Mouse (Mus musculus) Patski (cell line): ENCODE measurements at regions not wholly inside any gene's neighbourhood (a gene's known extent, or its start where the extent isn't known, plus 50 kb on each side); places are given as distances from the start of the nearest gene placed in this dataset.
A peak's percentile ranks its signal among the peaks of the same experiment; 100 is the strongest.
"Not testable (repeated sequence)": the region's sequence is repeated elsewhere in the genome, so short reads cannot be mapped to it uniquely, and the experiment has no call there.

Experiments used
- ATAC-seq: fragments of 100-300 bp; one replicate; pipeline ENCODE4 v1.8.0; 2021
- CTCF ChIA-PET: fragments of 350-600 bp; sonication (Branson Sonifier 250); formaldehyde crosslinking; loops from one replicate; lab custom pipeline; 2022; ENCODE audit warnings: inconsistent platforms; lab: Charles Lee
- POLR2A ChIA-PET: fragments of 350-600 bp; sonication (Branson Sonifier 250); formaldehyde crosslinking; loops from one replicate; lab custom pipeline; 2022; ENCODE audit warnings: antibody characterized with exemption, inconsistent platforms; lab: Charles Lee
- DNase-seq: peaks from one replicate; pipeline ENCODE4 v3.0.0-alpha.2; 2011; ENCODE audit warnings: low read depth, low spot score
- H3K27me3 ChIP-seq: fragments of 371-371 bp; one replicate; pipeline ENCODE4 v1.5.1; 2021
- CTCF ChIP-seq: fragments of 100-300 bp; IDR thresholded peaks from one replicate; pipeline ENCODE4 v1.5.1; 2021
- in situ Hi-C: fragments of 300-500 bp; cut with MboI; formaldehyde crosslinking; loops from 3 replicates; pipeline ENCODE4 v1.11.1; 2018; ENCODE audit warnings: low pct_unique_long_range_greater_than_20kb, mixed read lengths

GRCm38 (mm10) chr12:3188734-3189275 is 121.0 kb downstream of the Rab10 start:
- TF ChIP-seq CTCF = peak; percentile 41
- DNase-seq, POLR2A ChIA-PET, H3K27me3 ChIP-seq, in situ Hi-C loops, CTCF ChIA-PET: not testable (repeated sequence)
- ATAC-seq = peak; percentile 98

GRCm38 (mm10) chr12:3188137-3188536 is 121.6 kb downstream of the Rab10 start:
- ChIA-PET POLR2A (no interaction called here), CTCF (no interaction called here)

GRCm38 (mm10) chr12:3173325-3173724 is 136.4 kb downstream of the Rab10 start:
- no peak for TF ChIP-seq CTCF
- no peaks in the 10 kb centered on the region for H3K27me3 ChIP-seq
- ChIA-PET POLR2A (no interaction called here), CTCF (no interaction called here)
- no peak for ATAC-seq
- DNase-seq = no peak
- in situ Hi-C loops = no loop called here

More at GRCm38 (mm10) chr12:3188137-3188536, 121.6 kb downstream of the Rab10 start:
- no peak for DNase-seq
- TF ChIP-seq CTCF = no peak
- no peak for ATAC-seq
- no peaks in the 10 kb centered on the region for H3K27me3 ChIP-seq
- in situ Hi-C loops = no loop called here

- POLR2A ChIA-PET = interaction anchor here (0.7 kb wide), 1 partner anchor 8 kb away, joined by 3 read pairs; no protein-coding TSS in a partner anchor
- DNase-seq (peak; percentile 37), ATAC-seq (peak; percentile 88)
- CTCF ChIA-PET, H3K27me3 ChIP-seq, in situ Hi-C loops: not testable (repeated sequence)
Measured at GRCm38 (mm10) chr12:3169705-3170287, 140.0 kb downstream of the Rab10 start.

GRCm38 (mm10) chr12:3161666-3162065 is 148.1 kb downstream of the Rab10 start:
- ChIA-PET POLR2A (interaction anchor here (0.5 kb wide), 1 partner anchor 9 kb away, joined by 3 read pairs; no protein-coding TSS in a partner anchor), CTCF (interaction anchor here (1.3 kb wide), 1 partner anchor 11 kb away, joined by 3 read pairs; no protein-coding TSS in a partner anchor)
- H3K27me3 ChIP-seq, DNase-seq, ATAC-seq, in situ Hi-C loops: not testable (repeated sequence)

GRCm38 (mm10) chr12:3158771-3159170 is 151.0 kb downstream of the Rab10 start:
- POLR2A ChIA-PET, in situ Hi-C loops: not testable (repeated sequence)

GRCm38 (mm10) chr12:3153705-3154104 is 156.1 kb downstream of the Rab10 start:
- in situ Hi-C loops, H3K27me3 ChIP-seq, ATAC-seq, CTCF ChIA-PET, DNase-seq, POLR2A ChIA-PET: not testable (repeated sequence)

More at GRCm38 (mm10) chr12:3158771-3159170, 151.0 kb downstream of the Rab10 start:
- DNase-seq, CTCF ChIA-PET, H3K27me3 ChIP-seq, ATAC-seq: not testable (repeated sequence)

GRCm38 (mm10) chr12:3132553-3132952 is 177.2 kb downstream of the Rab10 start:
- ATAC-seq, CTCF ChIA-PET, POLR2A ChIA-PET: not testable (repeated sequence)

GRCm38 (mm10) chr12:3131149-3131751 is 178.5 kb downstream of the Rab10 start:
- CTCF ChIA-PET, in situ Hi-C loops, POLR2A ChIA-PET, DNase-seq, H3K27me3 ChIP-seq, ATAC-seq: not testable (repeated sequence)

More at GRCm38 (mm10) chr12:3132553-3132952, 177.2 kb downstream of the Rab10 start:
- in situ Hi-C loops, DNase-seq, H3K27me3 ChIP-seq: not testable (repeated sequence)

GRCm38 (mm10) chr12:3127336-3127735 is 182.4 kb downstream of the Rab10 start:
- POLR2A ChIA-PET, ATAC-seq, CTCF ChIA-PET, DNase-seq, H3K27me3 ChIP-seq, in situ Hi-C loops: not testable (repeated sequence)

- ChIA-PET POLR2A (no interaction called here), CTCF (no interaction called here)
- in situ Hi-C loops = no loop called here
- no peaks in the 10 kb centered on the region for H3K27me3 ChIP-seq
- DNase-seq (no peak), ATAC-seq (no peak)
- TF ChIP-seq CTCF = no peak
Measured at GRCm38 (mm10) chr12:3124036-3124435, 185.7 kb downstream of the Rab10 start.

GRCm38 (mm10) chr12:3110589-3110988 is 199.2 kb downstream of the Rab10 start:
- ATAC-seq (peak; percentile 91), DNase-seq (peak; percentile 83)
- H3K27me3 ChIP-seq, CTCF ChIA-PET, in situ Hi-C loops, POLR2A ChIA-PET: not testable (repeated sequence)

GRCm38 (mm10) chr12:3109671-3110070 is 200.1 kb downstream of the Rab10 start:
- POLR2A ChIA-PET, ATAC-seq, DNase-seq, H3K27me3 ChIP-seq, CTCF ChIA-PET: not testable (repeated sequence)
- in situ Hi-C loops = loop anchor here (10.0 kb wide), 2 partner anchors 95 to 245 kb away; no protein-coding TSS in a partner anchor

GRCm38 (mm10) chr12:3101963-3102362 is 207.8 kb downstream of the Rab10 start:
- DNase-seq, H3K27me3 ChIP-seq, CTCF ChIA-PET, POLR2A ChIA-PET: not testable (repeated sequence)
- in situ Hi-C loops = loop anchor here (10.0 kb wide), 2 partner anchors 103 to 253 kb away; no protein-coding TSS in a partner anchor
- peak; percentile 60 for ATAC-seq
